Comparison of ENCODE assay signal across 7 mouse cellular contexts in the genomic region with DNA sequence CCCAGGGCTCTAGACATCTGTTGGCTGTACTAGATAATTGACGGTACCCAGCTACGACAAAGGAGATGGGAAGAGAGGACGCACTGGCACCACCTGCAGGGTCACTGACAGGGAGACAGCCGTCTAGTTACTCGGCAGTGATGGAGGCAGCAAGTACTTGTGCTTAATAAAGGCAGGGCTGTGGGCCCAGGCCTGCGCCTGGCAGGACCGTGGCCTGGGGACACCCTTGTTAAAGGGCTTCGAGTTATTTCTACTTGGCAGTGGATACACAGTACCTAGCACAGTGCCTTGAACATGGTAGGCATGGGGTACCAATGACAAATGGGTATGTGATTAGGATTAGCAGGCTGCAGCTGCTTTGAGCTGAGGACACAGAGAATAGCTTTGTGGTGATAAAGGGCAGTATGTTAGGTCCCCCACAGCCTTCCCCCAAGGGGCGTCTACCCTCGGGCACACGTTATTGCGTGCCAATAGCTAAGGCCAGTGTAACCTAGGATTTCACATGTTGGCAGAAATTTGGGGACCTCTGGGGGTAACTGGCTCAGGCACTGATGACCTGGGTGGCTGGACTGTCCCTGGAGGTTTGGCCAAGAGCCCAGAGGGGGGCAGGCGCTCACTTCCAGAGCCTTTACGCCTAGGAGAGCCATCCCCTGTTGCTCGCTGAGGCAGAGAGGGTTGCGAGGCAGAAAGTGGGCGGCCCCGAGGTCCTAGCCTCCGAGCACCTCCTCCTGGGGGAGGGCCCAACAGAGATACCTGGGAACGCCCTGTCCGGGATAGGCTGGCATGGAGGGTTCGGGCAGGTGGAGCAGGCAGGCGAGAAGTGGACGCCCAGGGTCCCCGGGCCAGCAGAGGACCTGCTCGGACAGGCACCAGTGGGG. TPM values are rescaled to one million over a fixed set of nuclear protein-coding genes. Genes with fewer than 3 reads are reported as not detected.
A peak's percentile ranks its signal among the peaks of the same experiment; 100 is the strongest.
DNase-seq lines count a peak whose midpoint lies in the region; ATAC-seq and TF ChIP-seq lines count a peak whose summit lies in the region.

No protein-coding gene starts in this region.

- in situ Hi-C loops in ES-E14 (cut with MboI; ENCODE audit: low sequenced_read_pairs in 2 of 2, unreplicated experiment in 2 of 2): no loop called here

- H3K27me3 ChIP-seq in intestine, embryonic 14.5 days (replicated peaks; ENCODE audit: control insufficient read depth, insufficient read depth, low read length): 0 out of 2 replicates have a peak, but pooled peaks cover 11% of the 10 kb centered on the region
- peaks cover 37% of the 10 kb centered on the region for H3K27me3 ChIP-seq in liver, embryonic 13.5 days
- peaks cover 5% of the 10 kb centered on the region; the same call in 1 of the 2 replicates for H3K27me3 ChIP-seq in stomach, embryonic 14.5 days (ENCODE audit: control insufficient read depth, insufficient read depth, low read length)

- intact Hi-C loops in left cerebral cortex, postnatal 36 days (cut with DNase I): no loop called here

- peaks cover 0 to 13% of the 10 kb centered on the region in 2 experiments; a peak in 1 of 4 replicates for H3K4me1 ChIP-seq in ES-E14 (ENCODE audit: control insufficient read depth in 2 of 2, insufficient read depth in 2 of 2, low read length in 2 of 2, poor library complexity in 1 of 2)
- no peaks in the 10 kb centered on the region for H3K4me1 ChIP-seq in bone marrow macrophage, adult 2 months (ENCODE audit: control insufficient read depth, insufficient read depth, low read length)
- H3K4me1 ChIP-seq in intestine, embryonic 14.5 days (replicated peaks; ENCODE audit: control insufficient read depth, insufficient read depth, low read length): no peaks in the 10 kb centered on the region
- H3K4me1 ChIP-seq in liver, embryonic 13.5 days (replicated peaks): peaks cover 93% of the 10 kb centered on the region
- no peaks in the 10 kb centered on the region for H3K4me1 ChIP-seq in stomach, embryonic 14.5 days (ENCODE audit: control insufficient read depth, insufficient read depth, low read length)

- H3K9ac ChIP-seq in ES-E14 (ENCODE audit: insufficient read depth, low read depth, low read length, poor library complexity, severe bottlenecking): peak overlapping the region; percentile 29; the same call in 1 of the 2 replicates
- H3K9ac ChIP-seq in intestine, embryonic 14.5 days (ENCODE audit: low read length): peak overlapping the region; percentile 25; the same call in 1 of the 2 replicates
- peak overlapping the region; percentile 70 for H3K9ac ChIP-seq in liver, embryonic 13.5 days
- H3K9ac ChIP-seq in stomach, embryonic 14.5 days (replicated peaks; ENCODE audit: low read depth, low read length): no peak overlapping the region

- WGBS in intestine, embryonic 14.5 days: 22% methylated on average over 26 of the region's 26 CpGs
- 17% methylated on average over 26 of the region's 26 CpGs for WGBS in liver, embryonic 13.5 days (ENCODE audit: insufficient replicate concordance)
- 22% methylated on average over 26 of the region's 26 CpGs for WGBS in stomach, embryonic 14.5 days

- TF ChIP-seq CTCF in bone marrow macrophage, adult 2 months (IDR thresholded peaks at IDR 0.05; ENCODE audit: low read depth, low read length): no peak

- peak overlapping the region; percentile 40 to 59 for H3K4me3 ChIP-seq in ES-E14 (ENCODE audit: insufficient read depth in 1 of 2, low read depth in 1 of 2, low read length in 2 of 2, poor library complexity in 1 of 2, severe bottlenecking in 1 of 2)
- 0 out of 2 replicates have a peak overlapping the region, but pooled peaks have one; percentile 16 for H3K4me3 ChIP-seq in bone marrow macrophage, adult 2 months (ENCODE audit: insufficient read depth, low read length)
- H3K4me3 ChIP-seq in intestine, embryonic 14.5 days (ENCODE audit: low read depth, low read length): peak overlapping the region; percentile 13; the same call in 1 of the 2 replicates
- H3K4me3 ChIP-seq in liver, embryonic 13.5 days (replicated peaks): peak overlapping the region; percentile 49
- peak overlapping the region; percentile 3; the same call in 1 of the 2 replicates for H3K4me3 ChIP-seq in stomach, embryonic 14.5 days (ENCODE audit: low read depth, low read length)

- H3K4me2 ChIP-seq in intestine, embryonic 14.5 days (ENCODE audit: low read length): peak overlapping the region; percentile 55
- peak overlapping the region; percentile 78 for H3K4me2 ChIP-seq in liver, embryonic 13.5 days
- H3K4me2 ChIP-seq in stomach, embryonic 14.5 days (replicated peaks; ENCODE audit: low read depth, low read length): peak overlapping the region; percentile 30

- ATAC-seq in intestine, embryonic 14.5 days (replicated peaks; ENCODE audit: low FRiP score, low TSS enrichment, low read depth): peak; percentile 87
- ATAC-seq in liver, embryonic 13.5 days (ENCODE audit: low read depth): peak; percentile 92
- ATAC-seq in stomach, embryonic 14.5 days (ENCODE audit: insufficient number of reproducible peaks, insufficient read depth, low FRiP score, low read depth): peak; percentile 89

- no peak for TF ChIP-seq POLR2A in bone marrow macrophage, adult 2 months (IDR thresholded peaks at IDR 0.05; ENCODE audit: borderline replicate concordance, low read depth, low read length)

- no peak for DNase-seq in ES-E14 (ENCODE audit: low read depth, low spot score)
- peak; percentile 69 for DNase-seq in intestine, embryonic 14.5 days (ENCODE audit: low spot score)
- peak; percentile 82 for DNase-seq in liver, embryonic 13.5 days
- DNase-seq in adipocyte (ENCODE audit: low spot score): no peak
- DNase-seq in left cerebral cortex, postnatal 36 days (ENCODE audit: low spot score in 2 of 2): no peak

- H3K9me3 ChIP-seq in ES-E14 (ENCODE audit: control insufficient read depth, insufficient read depth, low read depth, low read length): no peaks in the 10 kb centered on the region
- no peaks in the 10 kb centered on the region for H3K9me3 ChIP-seq in intestine, embryonic 14.5 days (ENCODE audit: control insufficient read depth, low read length)
- H3K9me3 ChIP-seq in liver, embryonic 13.5 days (replicated peaks): no peaks in the 10 kb centered on the region
- no peaks in the 10 kb centered on the region for H3K9me3 ChIP-seq in stomach, embryonic 14.5 days (ENCODE audit: control insufficient read depth, low read depth, low read length)

- no peaks in the 10 kb centered on the region for H3K36me3 ChIP-seq in ES-E14 (ENCODE audit: control insufficient read depth, insufficient read depth, low read length, poor library complexity, severe bottlenecking)
- H3K36me3 ChIP-seq in intestine, embryonic 14.5 days (ENCODE audit: control insufficient read depth, insufficient read depth, low read length): no peaks in the 10 kb centered on the region
- peaks cover 46% of the 10 kb centered on the region for H3K36me3 ChIP-seq in liver, embryonic 13.5 days
- H3K36me3 ChIP-seq in stomach, embryonic 14.5 days (ENCODE audit: control insufficient read depth, insufficient read depth, low read length): no peaks in the 10 kb centered on the region

- H3K27ac ChIP-seq in ES-E14 (ENCODE audit: insufficient read depth, low read depth, low read length, poor library complexity, severe bottlenecking): no peak overlapping the region
- no peak overlapping the region for H3K27ac ChIP-seq in bone marrow macrophage, adult 2 months (ENCODE audit: insufficient read depth, low read depth, low read length)
- no peak overlapping the region for H3K27ac ChIP-seq in intestine, embryonic 14.5 days (ENCODE audit: low read depth)
- H3K27ac ChIP-seq in liver, embryonic 13.5 days: peak overlapping the region; percentile 86
- no peak overlapping the region for H3K27ac ChIP-seq in stomach, embryonic 14.5 days (ENCODE audit: low read length)

RNA-seq across cellular contexts. Expression of gene Pklr, which starts 11.4 kb away (rescaled TPM):
- 0.85 and 0.90 TPM in 2 replicates for total RNA-seq in ES-E14 (2012; rRNA removed)
- polyA plus RNA-seq in bone marrow macrophage, adult 2 months (2012; ENCODE audit: insufficient read depth, insufficient read length, missing spikeins): not detected in 2 replicates
- 13.3 and 15.8 TPM in 2 replicates for polyA plus RNA-seq in intestine, embryonic 14.5 days (2014; fragmentation: Nextera tagmentation; extraction: Ambion mirVana)
- polyA plus RNA-seq in liver, embryonic 13.5 days (2015; fragmentation: Nextera tagmentation; extraction: Ambion mirVana): 133 and 136 TPM in 2 replicates
- polyA plus RNA-seq in stomach, embryonic 14.5 days (2014; fragmentation: Nextera tagmentation; extraction: Ambion mirVana): 2.8 and 3.3 TPM in 2 replicates
- not detected for total RNA-seq in left cerebral cortex, postnatal 36 days (2021)

RNA-seq across cellular contexts. Expression of gene Hcn3, which starts 12.7 kb away (rescaled TPM):
- total RNA-seq in ES-E14 (2012; rRNA removed): 4.0 and 6.0 TPM in 2 replicates
- polyA plus RNA-seq in bone marrow macrophage, adult 2 months (2012; ENCODE audit: insufficient read depth, insufficient read length, missing spikeins): 0.47 TPM in 1 of 2 replicates, not detected in the other
- 1.8 and 2.5 TPM in 2 replicates for polyA plus RNA-seq in intestine, embryonic 14.5 days (2014; fragmentation: Nextera tagmentation; extraction: Ambion mirVana)
- 0.75 and 0.78 TPM in 2 replicates for polyA plus RNA-seq in liver, embryonic 13.5 days (2015; fragmentation: Nextera tagmentation; extraction: Ambion mirVana)
- polyA plus RNA-seq in stomach, embryonic 14.5 days (2014; fragmentation: Nextera tagmentation; extraction: Ambion mirVana): 1.4 and 1.9 TPM in 2 replicates
- total RNA-seq in left cerebral cortex, postnatal 36 days (2021): 10 to 100 TPM; 12.9 to 19.1 TPM

RNA-seq across cellular contexts. Expression of gene Clk2, which starts 17.3 kb away (rescaled TPM):
- 42.0 and 60.1 TPM in 2 replicates for total RNA-seq in ES-E14 (2012; rRNA removed)
- 52.5 and 61.4 TPM in 2 replicates for polyA plus RNA-seq in bone marrow macrophage, adult 2 months (2012; ENCODE audit: insufficient read depth, insufficient read length, missing spikeins)
- polyA plus RNA-seq in intestine, embryonic 14.5 days (2014; fragmentation: Nextera tagmentation; extraction: Ambion mirVana): 24.9 and 25.3 TPM in 2 replicates
- polyA plus RNA-seq in liver, embryonic 13.5 days (2015; fragmentation: Nextera tagmentation; extraction: Ambion mirVana): 10.3 and 10.8 TPM in 2 replicates
- polyA plus RNA-seq in stomach, embryonic 14.5 days (2014; fragmentation: Nextera tagmentation; extraction: Ambion mirVana): 32.7 and 35.1 TPM in 2 replicates
- 10 to 100 TPM; 36.8 to 52.2 TPM for total RNA-seq in left cerebral cortex, postnatal 36 days (2021)

RNA-seq across cellular contexts. Expression of gene Scamp3, which starts 29.9 kb away (rescaled TPM):
- 83.2 and 102 TPM in 2 replicates for total RNA-seq in ES-E14 (2012; rRNA removed)
- 76.5 and 77.9 TPM in 2 replicates for polyA plus RNA-seq in bone marrow macrophage, adult 2 months (2012; ENCODE audit: insufficient read depth, insufficient read length, missing spikeins)
- polyA plus RNA-seq in intestine, embryonic 14.5 days (2014; fragmentation: Nextera tagmentation; extraction: Ambion mirVana): 98.1 and 101 TPM in 2 replicates
- 67.4 and 72.1 TPM in 2 replicates for polyA plus RNA-seq in liver, embryonic 13.5 days (2015; fragmentation: Nextera tagmentation; extraction: Ambion mirVana)
- polyA plus RNA-seq in stomach, embryonic 14.5 days (2014; fragmentation: Nextera tagmentation; extraction: Ambion mirVana): 92.9 and 95.1 TPM in 2 replicates
- 10 to 100 TPM; 64.0 to 67.2 TPM for total RNA-seq in left cerebral cortex, postnatal 36 days (2021)

RNA-seq across cellular contexts. Expression of gene Fam189b, which starts 35.6 kb away (rescaled TPM):
- total RNA-seq in ES-E14 (2012; rRNA removed): 8.6 and 9.3 TPM in 2 replicates
- polyA plus RNA-seq in bone marrow macrophage, adult 2 months (2012; ENCODE audit: insufficient read depth, insufficient read length, missing spikeins): 17.4 TPM in 2 replicates
- polyA plus RNA-seq in intestine, embryonic 14.5 days (2014; fragmentation: Nextera tagmentation; extraction: Ambion mirVana): 27.6 and 29.3 TPM in 2 replicates
- polyA plus RNA-seq in liver, embryonic 13.5 days (2015; fragmentation: Nextera tagmentation; extraction: Ambion mirVana): 2.8 and 3.9 TPM in 2 replicates
- 28.3 and 28.7 TPM in 2 replicates for polyA plus RNA-seq in stomach, embryonic 14.5 days (2014; fragmentation: Nextera tagmentation; extraction: Ambion mirVana)
- total RNA-seq in left cerebral cortex, postnatal 36 days (2021): 10 to 100 TPM; 59.3 to 60.3 TPM

Comparison
In these comparisons a context has a peak if more than half of its experiments do, and no peak if none do; other contexts are left out.
1. DNase-seq: peak in intestine, embryonic 14.5 days (single experiment) and liver, embryonic 13.5 days (single experiment); none in ES-E14 (single experiment), adipocyte (single experiment) and left cerebral cortex, postnatal 36 days (0 of 2).
2. Peak in every context shown above with its lines, with median percentiles within 50 percentile points of each other: H3K4me3 ChIP-seq, ATAC-seq and H3K4me2 ChIP-seq.